Mouse (Mus musculus) kidney, adult 2 months (tissue): ENCODE data around the gene Usp2. TPM values are rescaled to one million over a fixed set of nuclear protein-coding genes. Genes with fewer than 3 reads are reported as not detected.
A peak's percentile ranks its signal among the peaks of the same experiment; 100 is the strongest.

Experiments used
- DNase-seq: peaks from one replicate; pipeline ENCODE4 v3.0.0; 2021
- H3K27ac ChIP-seq: fragments of 200-500 bp; 2 replicates; pipeline ENCODE4 v1.5.1; 2012; ENCODE audit warnings: low read depth, low read length, control low read depth, inconsistent platforms; ENCODE audit not compliant: insufficient read depth
- H3K27me3 ChIP-seq: fragments of 200-500 bp; replicated peaks from 2 replicates; pipeline ENCODE4 v1.6.1; 2012; ENCODE audit warnings: mild to moderate bottlenecking, moderate library complexity, low read length, inconsistent platforms; ENCODE audit not compliant: control insufficient read depth, insufficient read depth
- H3K36me3 ChIP-seq: fragments of 200-500 bp; 2 replicates; pipeline ENCODE4 v1.6.1; 2012; ENCODE audit warnings: mild to moderate bottlenecking, moderate library complexity, low read length, inconsistent platforms; ENCODE audit not compliant: control insufficient read depth, insufficient read depth
- H3K4me1 ChIP-seq: fragments of 200-500 bp; 2 replicates; pipeline ENCODE4 v1.6.1; 2011; ENCODE audit warnings: low read length; ENCODE audit not compliant: control insufficient read depth, insufficient read depth
- H3K4me3 ChIP-seq: fragments of 200-500 bp; 2 replicates; pipeline ENCODE4 v1.5.1; 2011; ENCODE audit warnings: mild to moderate bottlenecking, low read depth, low read length, control low read depth; ENCODE audit not compliant: insufficient read depth
- CTCF ChIP-seq: fragments of 200-500 bp; conservative IDR thresholded peaks from 2 replicates; pipeline ENCODE4 v1.5.1; 2011; ENCODE audit warnings: low read depth, mild to moderate bottlenecking, control low read depth, low read length, moderate library complexity, mixed read lengths; ENCODE audit not compliant: insufficient read depth, insufficient read length
- POLR2A ChIP-seq: fragments of 200-500 bp; IDR thresholded peaks from one replicate; pipeline ENCODE4 v1.6.1; 2011; ENCODE audit warnings: low read depth, low read length, control low read depth
- WGBS: fragments of 180-500 bp; shearing (Covaris S2); methylation state at CpG from one replicate; pipeline ENCODE4 v1.1.7; 2018; 5-methylcytosine and 5-hydroxymethylcytosine counted together
- polyA plus RNA-seq: library from polyadenylated mRNA; depleted of rRNA; stranded (reverse); fragments of >200 nt; gene quantifications from 2 replicates; pipeline ENCODE4 v1.2.3, GENCODE M21; 2012

Gene Usp2
- polyA plus RNA-seq, 1 experiment: 55.5 TPM

GRCm38 (mm10) chr9:44104881-44105280 lies 38.1 kb downstream of the Usp2 start:
- H3K4me3 ChIP-seq: no peak overlapping the region
- no peak for DNase-seq
- H3K27me3 ChIP-seq: no peaks in the 10 kb centered on the region
- TF ChIP-seq CTCF: no peak
- no peak for TF ChIP-seq POLR2A
- no peak overlapping the region for H3K27ac ChIP-seq
- WGBS: 88% methylated on average over 7 of the region's 7 CpGs
- peaks cover 4% of the 10 kb centered on the region; the same call in 1 of the 2 replicates for H3K4me1 ChIP-seq
- H3K36me3 ChIP-seq: no peaks in the 10 kb centered on the region

GRCm38 (mm10) chr9:44105781-44106180 lies 39.0 kb downstream of the Usp2 start:
- Histone ChIP-seq H3K27ac (no peak overlapping the region), H3K4me3 (no peak overlapping the region), H3K27me3 (no peaks in the 10 kb centered on the region), H3K36me3 (no peaks in the 10 kb centered on the region), H3K4me1 (peaks cover 4% of the 10 kb centered on the region; the same call in 1 of the 2 replicates)
- TF ChIP-seq CTCF (no peak), POLR2A (no peak)
- DNase-seq: no peak
- 75% methylated on average over 10 of the region's 10 CpGs for whole genome bisulfite sequencing

GRCm38 (mm10) chr9:44106182-44106581 lies 39.4 kb downstream of the Usp2 start:
- no peak overlapping the region for H3K27ac ChIP-seq

GRCm38 (mm10) chr9:44106596-44106995 lies 39.8 kb downstream of the Usp2 start:
- no peak overlapping the region for H3K27ac ChIP-seq

More at GRCm38 (mm10) chr9:44106182-44106581, 39.4 kb downstream of the Usp2 start:
- 58% methylated on average over 7 of the region's 7 CpGs for WGBS
- no peak overlapping the region for H3K4me3 ChIP-seq
- no peak for DNase-seq
- H3K4me1 ChIP-seq: peaks cover 4% of the 10 kb centered on the region; the same call in 1 of the 2 replicates
- TF ChIP-seq CTCF (no peak), POLR2A (no peak)
- H3K27me3 ChIP-seq: no peaks in the 10 kb centered on the region
- no peaks in the 10 kb centered on the region for H3K36me3 ChIP-seq

GRCm38 (mm10) chr9:44107110-44107509 lies 40.3 kb downstream of the Usp2 start, which contains the start of gene C1qtnf5:
TSS of gene C1qtnf5 (plus strand) at chr9:44107245.
- Histone ChIP-seq H3K27me3 (no peaks in the 10 kb centered on the region), H3K36me3 (no peaks in the 10 kb centered on the region), H3K4me3 (peak within 1 kb of the TSS; percentile 9; the same call in 1 of the 2 replicates), H3K4me1 (peaks cover 4% of the 10 kb centered on the region; the same call in 1 of the 2 replicates), H3K27ac (peak within 1 kb of the TSS; percentile 21; the same call in 1 of the 2 replicates)
- TF ChIP-seq POLR2A (no peak), CTCF (no peak)
- DNase-seq: peak; percentile 92
- 31% methylated on average over 8 of the region's 8 CpGs for WGBS

More at GRCm38 (mm10) chr9:44106596-44106995, 39.8 kb downstream of the Usp2 start:
- WGBS: 74% methylated on average over 4 of the region's 4 CpGs
- Histone ChIP-seq H3K27me3 (no peaks in the 10 kb centered on the region), H3K4me3 (no peak overlapping the region), H3K36me3 (no peaks in the 10 kb centered on the region), H3K4me1 (peaks cover 4% of the 10 kb centered on the region; the same call in 1 of the 2 replicates)
- DNase-seq: no peak
- TF ChIP-seq CTCF (no peak), POLR2A (no peak)

- H3K4me1 ChIP-seq: peaks cover 4% of the 10 kb centered on the region; the same call in 1 of the 2 replicates
- TF ChIP-seq CTCF: peak; percentile 32; the same call in 1 of the 2 replicates
- no peak for TF ChIP-seq POLR2A
- peak overlapping the region; percentile 9; the same call in 1 of the 2 replicates for H3K4me3 ChIP-seq
- no peaks in the 10 kb centered on the region for H3K27me3 ChIP-seq
- no peak for DNase-seq
- WGBS: 34% methylated on average over 25 of the region's 25 CpGs
- no peaks in the 10 kb centered on the region for H3K36me3 ChIP-seq
- peak overlapping the region; percentile 21; the same call in 1 of the 2 replicates for H3K27ac ChIP-seq
Observed at GRCm38 (mm10) chr9:44107557-44108179, 40.8 kb downstream of the Usp2 start.

- DNase-seq: no peak
- 73% methylated on average over 31 of the region's 31 CpGs for WGBS
- H3K4me3 ChIP-seq: no peak overlapping the region
- H3K4me1 ChIP-seq: peaks cover 4% of the 10 kb centered on the region; the same call in 1 of the 2 replicates
- no peaks in the 10 kb centered on the region for H3K36me3 ChIP-seq
- TF ChIP-seq CTCF: no peak
- TF ChIP-seq POLR2A: no peak
- H3K27me3 ChIP-seq: no peaks in the 10 kb centered on the region
- H3K27ac ChIP-seq: no peak overlapping the region
Observed at GRCm38 (mm10) chr9:44108269-44109055, 41.6 kb downstream of the Usp2 start.
